Mouse (Mus musculus) kidney, adult 2 months (tissue): Measurements from ENCODE around the gene Smdt1. TPM values are rescaled to one million over a fixed set of nuclear protein-coding genes. Genes with fewer than 3 reads are reported as not detected.

ENCODE experiments used
- DNase-seq: peaks from one replicate; pipeline ENCODE4 v3.0.0; 2021
- H3K27ac ChIP-seq: fragments of 200-500 bp; 2 replicates; pipeline ENCODE4 v1.5.1; 2012; ENCODE audit warnings: low read depth, low read length, control low read depth, inconsistent platforms; ENCODE audit not compliant: insufficient read depth
- H3K27me3 ChIP-seq: fragments of 200-500 bp; replicated peaks from 2 replicates; pipeline ENCODE4 v1.6.1; 2012; ENCODE audit warnings: mild to moderate bottlenecking, moderate library complexity, low read length, inconsistent platforms; ENCODE audit not compliant: control insufficient read depth, insufficient read depth
- H3K36me3 ChIP-seq: fragments of 200-500 bp; 2 replicates; pipeline ENCODE4 v1.6.1; 2012; ENCODE audit warnings: mild to moderate bottlenecking, moderate library complexity, low read length, inconsistent platforms; ENCODE audit not compliant: control insufficient read depth, insufficient read depth
- H3K4me1 ChIP-seq: fragments of 200-500 bp; 2 replicates; pipeline ENCODE4 v1.6.1; 2011; ENCODE audit warnings: low read length; ENCODE audit not compliant: control insufficient read depth, insufficient read depth
- H3K4me3 ChIP-seq: fragments of 200-500 bp; 2 replicates; pipeline ENCODE4 v1.5.1; 2011; ENCODE audit warnings: mild to moderate bottlenecking, low read depth, low read length, control low read depth; ENCODE audit not compliant: insufficient read depth
- CTCF ChIP-seq: fragments of 200-500 bp; conservative IDR thresholded peaks from 2 replicates; pipeline ENCODE4 v1.5.1; 2011; ENCODE audit warnings: low read depth, mild to moderate bottlenecking, control low read depth, low read length, moderate library complexity, mixed read lengths; ENCODE audit not compliant: insufficient read depth, insufficient read length
- POLR2A ChIP-seq: fragments of 200-500 bp; IDR thresholded peaks from one replicate; pipeline ENCODE4 v1.6.1; 2011; ENCODE audit warnings: low read depth, low read length, control low read depth
- WGBS: fragments of 180-500 bp; shearing (Covaris S2); methylation state at CpG from one replicate; pipeline ENCODE4 v1.1.7; 2018; 5-methylcytosine and 5-hydroxymethylcytosine counted together
- polyA plus RNA-seq: library from polyadenylated mRNA; depleted of rRNA; stranded (reverse); fragments of >200 nt; gene quantifications from 2 replicates; pipeline ENCODE4 v1.2.3, GENCODE M21; 2012

The Smdt1 gene
- polyA plus RNA-seq, 1 experiment, result 376 TPM

- Histone ChIP-seq H3K27ac (no peak overlapping the region), H3K4me1 (peaks cover 16% of the 10 kb centered on the region; the same call in 1 of the 2 replicates), H3K27me3 (no peaks in the 10 kb centered on the region), H3K4me3 (no peak overlapping the region), H3K36me3 (no peaks in the 10 kb centered on the region)
- TF ChIP-seq POLR2A, result no peak
- TF ChIP-seq CTCF, result no peak
- DNase-seq, result no peak
- WGBS, result 85% methylated on average over 5 of the region's 5 CpGs
Observed at GRCm38 (mm10) chr15:82342543-82342935, 3.8 kb downstream of the Smdt1 start.

- Histone ChIP-seq H3K27me3 (no peaks in the 10 kb centered on the region), H3K4me1 (peaks cover 17% of the 10 kb centered on the region), H3K4me3 (no peak overlapping the region), H3K27ac (peak overlapping the region; percentile 33; the same call in 1 of the 2 replicates), H3K36me3 (no peaks in the 10 kb centered on the region)
- DNase-seq, result peak; percentile 86
- TF ChIP-seq POLR2A (no peak), CTCF (no peak)
- 66% methylated on average over 27 of the region's 27 CpGs for WGBS
Observed at GRCm38 (mm10) chr15:82343368-82344287, 4.9 kb downstream of the Smdt1 start.

- DNase-seq, result no peak
- Histone ChIP-seq H3K4me1 (peaks cover 24% of the 10 kb centered on the region), H3K4me3 (no peak overlapping the region), H3K27ac (no peak overlapping the region), H3K36me3 (peaks cover 3% of the 10 kb centered on the region; the same call in 1 of the 2 replicates), H3K27me3 (no peaks in the 10 kb centered on the region)
- TF ChIP-seq CTCF (no peak), POLR2A (no peak)
- WGBS, result 88% methylated on average over 6 of the region's 6 CpGs
Observed at GRCm38 (mm10) chr15:82344971-82345370, 6.2 kb downstream of the Smdt1 start.

GRCm38 (mm10) chr15:82345820-82346470, 7.2 kb downstream of the Smdt1 start:
- WGBS, result under 1% methylated on average over 51 of the region's 51 CpGs
- H3K4me1 ChIP-seq, result peaks cover 29% of the 10 kb centered on the region
- H3K4me3 ChIP-seq, result peak overlapping the region; percentile 77
- H3K36me3 ChIP-seq, result peaks cover 3% of the 10 kb centered on the region; the same call in 1 of the 2 replicates
- peak; percentile 99 for DNase-seq
- peak overlapping the region; percentile 92 for H3K27ac ChIP-seq
- no peak for TF ChIP-seq CTCF
- TF ChIP-seq POLR2A, result peak; percentile 30
- no peaks in the 10 kb centered on the region for H3K27me3 ChIP-seq

- H3K4me1 ChIP-seq, result peaks cover 31% of the 10 kb centered on the region
- DNase-seq, result no peak
- WGBS, result 5% methylated on average over 14 of the region's 14 CpGs
Observed at GRCm38 (mm10) chr15:82346580-82347302, 8.0 kb downstream of the Smdt1 start.

GRCm38 (mm10) chr15:82347303-82347676, 8.5 kb downstream of the Smdt1 start:
- no peak for TF ChIP-seq CTCF
- TF ChIP-seq POLR2A, result no peak
- Histone ChIP-seq H3K27ac (peak overlapping the region; percentile 86), H3K4me1 (peaks cover 35% of the 10 kb centered on the region), H3K27me3 (no peaks in the 10 kb centered on the region), H3K36me3 (peaks cover 3% of the 10 kb centered on the region; the same call in 1 of the 2 replicates), H3K4me3 (peak overlapping the region; percentile 50)
- DNase-seq, result no peak
- WGBS, result 58% methylated on average over 4 of the region's 4 CpGs

More at GRCm38 (mm10) chr15:82346580-82347302, 8.0 kb downstream of the Smdt1 start:
- TF ChIP-seq CTCF, result no peak
- no peak for TF ChIP-seq POLR2A
- H3K36me3 ChIP-seq, result peaks cover 3% of the 10 kb centered on the region; the same call in 1 of the 2 replicates
- peak overlapping the region; percentile 50 for H3K4me3 ChIP-seq
- peak overlapping the region; percentile 86 for H3K27ac ChIP-seq
- no peaks in the 10 kb centered on the region for H3K27me3 ChIP-seq
